Mouse (Mus musculus): ENCODE measurements at regions not wholly inside any gene's neighbourhood (a gene's known extent, or its start where the extent isn't known, plus 50 kb on each side); places are given as distances from the start of the nearest gene placed in this dataset.
A peak's percentile ranks its signal among the peaks of the same experiment; 100 is the strongest.

GRCm38 (mm10) chr7:72594741-72595140 lies 288.3 kb upstream of the Mctp2 start:
- DNase-seq: no peak

- no peak for DNase-seq
These were observed 290.6 kb upstream of the Mctp2 start for GRCm38 (mm10) chr7:72596985-72597384.

DNA sequence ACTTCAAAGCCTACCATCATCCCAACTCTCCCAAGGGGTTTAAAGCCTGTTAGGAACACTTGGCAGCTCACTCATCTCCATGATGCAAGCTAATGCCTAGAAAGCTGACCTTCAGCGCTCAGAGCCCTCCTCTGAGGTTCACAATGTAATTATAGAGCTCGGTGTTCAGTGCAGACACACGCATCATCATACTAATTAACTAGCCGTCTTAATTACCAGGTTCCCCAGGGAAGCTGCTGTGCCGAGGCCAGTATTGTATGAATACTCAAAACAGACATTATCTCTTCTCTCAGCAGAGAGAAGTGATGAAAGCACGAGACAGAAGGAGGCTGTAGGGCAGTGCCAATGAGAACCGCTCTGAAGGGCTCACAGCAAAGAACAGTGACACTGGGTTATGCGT lies 295.5 kb upstream of the Mctp2 start:
- DNase-seq: no peak

- DNase-seq: no peak
These were observed 303.4 kb upstream of the Mctp2 start for GRCm38 (mm10) chr7:72609791-72610190.

DNA sequence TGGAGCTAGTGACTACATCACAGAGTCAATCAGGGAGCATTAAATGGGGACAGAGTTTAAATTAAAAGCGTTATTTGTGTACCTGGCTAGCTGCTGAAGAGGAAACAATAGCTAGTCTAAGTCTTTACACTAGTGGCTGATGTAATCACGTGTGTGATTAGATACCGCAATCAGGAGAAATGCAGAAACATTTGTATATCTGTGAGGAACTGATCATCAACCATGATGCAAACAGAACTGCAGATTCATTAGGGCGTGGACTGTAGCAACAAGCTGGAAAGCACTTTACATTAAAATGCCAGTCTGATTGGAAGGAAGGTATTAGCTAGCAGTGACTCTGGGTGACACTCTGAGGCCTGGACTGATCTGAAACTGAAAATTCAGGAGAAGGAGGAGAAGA lies 308.8 kb upstream of the Mctp2 start:
- DNase-seq: no peak

GRCm38 (mm10) chr7:72627369-72627768 lies 321.0 kb upstream of the Mctp2 start:
- no peak for DNase-seq

DNA sequence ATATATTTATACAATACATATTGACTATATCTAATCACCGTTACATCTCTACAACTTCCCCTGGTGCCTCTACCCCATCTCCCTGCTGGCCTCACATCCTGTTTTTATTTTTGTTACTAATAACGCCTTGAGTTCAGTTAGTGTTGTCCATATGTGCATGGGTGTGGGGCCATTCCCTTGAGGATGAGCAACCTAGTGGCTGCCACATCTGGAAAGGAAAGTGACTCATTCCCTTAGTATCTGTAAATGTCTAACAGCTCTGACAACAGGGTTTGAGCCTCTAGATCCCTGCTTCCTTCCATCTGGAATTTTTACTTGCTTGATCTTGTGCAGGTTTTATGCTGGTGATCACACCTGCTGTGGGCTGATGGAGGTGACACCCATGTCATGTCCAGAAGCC lies 333.2 kb upstream of the Mctp2 start:
- no peak for DNase-seq

DNA sequence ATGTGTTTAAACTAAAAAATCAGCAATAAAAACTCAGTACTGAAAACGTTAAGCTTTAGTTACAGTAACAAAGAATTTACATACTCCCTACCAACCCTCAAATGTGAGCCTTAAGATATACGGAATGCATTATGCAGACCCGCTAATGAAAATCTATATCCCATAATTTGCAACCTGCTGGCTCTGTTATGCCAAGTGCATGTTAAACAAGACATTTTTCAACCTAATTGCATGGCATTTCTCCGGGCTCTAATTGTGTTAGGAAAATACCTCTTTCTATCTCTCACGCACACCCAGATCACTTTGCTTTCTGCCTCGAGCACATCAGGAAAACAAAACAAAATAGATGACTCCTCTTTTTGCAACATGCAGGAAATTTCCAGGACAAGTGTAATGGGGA lies 368.6 kb upstream of the Mctp2 start:
- no peak for DNase-seq

- DNase-seq: no peak
These were observed 379.4 kb upstream of the Mctp2 start for GRCm38 (mm10) chr7:72685803-72686202.

DNA sequence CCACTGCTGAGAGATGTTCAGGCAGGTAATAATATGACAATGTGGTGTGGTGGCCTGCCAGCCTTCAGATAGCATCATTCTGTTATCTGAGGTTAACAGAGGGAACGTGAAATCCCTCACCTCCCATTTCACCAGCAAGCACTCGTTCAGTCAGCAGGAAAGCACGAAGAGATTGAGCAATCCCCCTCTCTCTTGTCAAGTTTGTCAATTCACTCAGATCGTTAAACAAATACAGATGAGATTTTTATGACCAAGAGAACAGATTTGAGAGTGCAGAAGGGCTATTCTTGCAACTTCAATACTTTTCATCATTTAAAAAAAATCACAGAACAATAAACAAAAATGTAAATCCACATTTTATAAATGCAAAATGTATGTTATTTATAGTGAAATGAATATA lies 380.9 kb upstream of the Mctp2 start:
- DNase-seq: no peak

- DNase-seq: peak; percentile 10
These were observed 385.0 kb upstream of the Mctp2 start for GRCm38 (mm10) chr7:72691396-72691795.

GRCm38 (mm10) chr7:72691859-72692258 lies 385.5 kb upstream of the Mctp2 start:
- DNase-seq: no peak

DNA sequence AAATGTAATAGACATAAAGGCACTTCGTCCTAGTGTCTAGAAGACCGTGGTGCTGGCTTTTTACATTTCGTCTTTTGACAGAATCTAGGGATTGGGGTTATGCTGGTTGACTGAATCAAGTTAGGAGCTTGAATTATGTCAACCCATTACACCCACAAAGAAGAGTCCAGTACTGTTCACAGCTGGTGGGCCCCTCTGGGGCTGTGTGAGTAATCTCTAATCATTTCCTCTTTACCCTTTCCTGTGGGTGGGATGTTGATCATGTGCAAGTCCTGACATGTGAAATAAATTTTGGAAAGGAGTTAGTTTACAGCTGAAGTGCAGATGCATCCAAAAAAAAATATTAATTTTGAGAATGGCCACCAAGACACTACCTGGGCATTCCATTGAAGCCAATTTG lies 390.3 kb upstream of the Mctp2 start:
- no peak for DNase-seq

GRCm38 (mm10) chr7:72703652-72704341 lies 397.4 kb upstream of the Mctp2 start:
- no peak for DNase-seq

GRCm38 (mm10) chr7:72711193-72712131 lies 405.1 kb upstream of the Mctp2 start:
- DNase-seq: no peak

GRCm38 (mm10) chr7:72715401-72715800 lies 409.0 kb upstream of the Mctp2 start:
- no peak for DNase-seq

- no peak for DNase-seq
These were observed 409.6 kb upstream of the Mctp2 start for GRCm38 (mm10) chr7:72716051-72716450.

DNA sequence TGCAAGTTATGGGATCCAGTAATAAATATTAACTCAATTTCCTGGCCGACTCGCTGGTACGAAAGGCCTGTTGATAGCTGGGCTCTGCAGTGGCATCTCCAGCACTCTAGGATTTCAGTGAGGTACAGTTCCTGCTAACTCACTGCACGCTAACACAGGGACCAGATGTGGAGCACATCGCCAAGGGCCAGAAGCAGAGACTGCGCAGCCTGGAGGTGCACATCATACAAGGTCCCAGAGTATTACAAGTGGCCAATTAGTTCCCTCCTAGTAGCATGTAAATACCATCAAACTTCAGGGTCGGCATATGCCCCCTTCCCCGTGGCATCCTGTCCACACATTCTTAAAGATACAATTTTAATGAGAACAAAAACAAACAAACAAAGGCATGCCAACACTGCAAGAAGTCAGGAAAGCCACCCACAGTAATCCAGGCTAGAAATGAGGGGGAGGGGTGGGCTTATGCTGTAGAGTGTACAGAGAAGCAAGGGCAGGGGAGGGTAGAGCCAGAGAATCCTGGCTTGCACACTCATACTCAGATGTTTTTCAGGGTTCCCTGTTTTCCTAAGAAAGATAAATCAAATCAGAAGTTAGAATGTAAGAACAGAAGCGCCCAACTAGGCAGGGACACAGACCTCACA lies 419.9 kb upstream of the Mctp2 start:
- DNase-seq: no peak

DNA sequence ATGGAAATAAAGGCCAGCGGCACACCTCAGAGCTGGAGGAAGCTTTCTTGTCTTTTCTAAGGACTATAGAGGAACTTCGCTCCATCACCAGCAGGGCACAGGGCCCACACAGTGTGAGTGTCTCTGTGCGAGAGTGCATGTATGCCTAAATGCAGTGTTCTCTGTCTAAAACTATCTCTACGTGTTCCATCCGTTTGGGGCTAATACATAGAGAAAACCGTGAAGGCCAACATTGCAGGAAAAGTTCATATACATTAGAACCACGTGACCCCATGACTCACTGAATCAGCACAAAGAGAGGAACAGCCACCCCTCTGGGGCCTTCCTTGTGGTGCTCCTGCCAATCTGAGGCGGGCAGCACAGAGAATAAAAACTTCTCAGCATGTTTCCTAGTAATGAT lies 431.4 kb upstream of the Mctp2 start:
- DNase-seq: no peak

- DNase-seq: no peak
These were observed 432.0 kb upstream of the Mctp2 start for GRCm38 (mm10) chr7:72738324-72738944.

- DNase-seq: no peak
These were observed 436.0 kb upstream of the Mctp2 start for GRCm38 (mm10) chr7:72742376-72742775.

GRCm38 (mm10) chr7:72751501-72751917 lies 445.1 kb upstream of the Mctp2 start:
- no peak for DNase-seq

DNA sequence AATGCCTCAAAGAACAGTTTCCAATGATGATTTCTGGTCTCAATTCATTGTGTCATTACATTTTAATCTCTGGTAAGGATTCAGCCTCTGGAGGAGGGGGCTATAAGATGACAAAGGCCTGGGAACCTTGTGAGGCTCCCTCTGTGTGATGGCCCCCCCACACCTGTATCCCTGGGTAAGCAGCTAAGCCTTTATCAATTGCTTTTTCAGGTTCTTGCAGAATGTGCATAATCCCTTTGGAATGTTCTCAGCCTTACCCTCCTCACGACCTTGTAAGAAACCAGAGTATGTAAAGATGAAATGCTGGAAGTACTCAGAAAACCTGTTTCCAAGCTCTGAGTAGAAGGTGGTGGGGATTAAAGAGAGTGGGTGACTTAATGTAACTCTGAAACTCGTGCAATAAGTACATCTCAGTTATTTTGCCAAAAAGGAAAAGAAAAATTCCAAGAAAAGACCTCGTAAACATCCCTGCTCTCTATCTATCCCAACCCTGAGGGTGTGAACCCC lies 446.7 kb upstream of the Mctp2 start:
- no peak for DNase-seq
